Mouse (Mus musculus) left cerebral cortex, postnatal 10 days (tissue): ENCODE measurements at regions not wholly inside any gene's neighbourhood (a gene's known extent, or its start where the extent isn't known, plus 50 kb on each side); places are given as distances from the start of the nearest gene placed in this dataset.

Experiments
- DNase-seq, 2 experiments: peaks; one replicate each; pipeline ENCODE4 v3.0.0; 2021 to 2022; ENCODE audit warnings: low spot score in 2 of 2, mixed read lengths in 1 of 2; ENCODE audit errors: extremely low spot score in 1 of 2
- intact Hi-C: fragments of 180-260 bp; cut with DNase I; formaldehyde crosslinking; loops from one replicate; pipeline ENCODE4 v1.15.1; 2025

- intact Hi-C loops: loop anchor here (5.0 kb wide), 1 partner anchor 456 kb away; no protein-coding TSS in a partner anchor
These were observed 275.7 kb upstream of the Pfn2 start for GRCm38 (mm10) chr3:58123396-58124077.

DNA sequence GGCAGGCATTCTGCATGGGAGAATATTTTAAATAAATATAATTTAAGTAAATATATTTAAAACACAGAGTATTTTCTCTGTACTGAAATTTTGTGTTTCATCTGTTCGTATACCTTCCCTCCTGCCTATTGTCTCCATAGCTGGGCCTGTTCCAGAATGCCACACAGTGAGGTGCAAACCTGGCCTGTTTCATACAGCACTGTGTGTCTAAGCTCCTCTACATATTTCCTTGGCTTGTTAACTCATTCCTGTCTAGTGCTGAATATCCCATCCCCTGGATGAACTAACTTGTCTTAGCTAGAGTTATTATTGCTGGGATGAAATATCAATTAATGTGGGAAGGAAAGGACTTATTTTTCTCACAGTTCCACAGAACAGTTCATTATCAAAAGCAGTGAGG is 277.0 kb upstream of the Pfn2 start:
- intact Hi-C loops: loop anchor here (5.0 kb wide), 1 partner anchor 458 kb away; no protein-coding TSS in a partner anchor
- no peak for DNase-seq

More at GRCm38 (mm10) chr3:58123396-58124077, 275.7 kb upstream of the Pfn2 start:
- no peak for DNase-seq

- no peak for DNase-seq
- intact Hi-C loops: no loop called here
These were observed 279.1 kb upstream of the Pfn2 start for GRCm38 (mm10) chr3:58126996-58127395.

DNA sequence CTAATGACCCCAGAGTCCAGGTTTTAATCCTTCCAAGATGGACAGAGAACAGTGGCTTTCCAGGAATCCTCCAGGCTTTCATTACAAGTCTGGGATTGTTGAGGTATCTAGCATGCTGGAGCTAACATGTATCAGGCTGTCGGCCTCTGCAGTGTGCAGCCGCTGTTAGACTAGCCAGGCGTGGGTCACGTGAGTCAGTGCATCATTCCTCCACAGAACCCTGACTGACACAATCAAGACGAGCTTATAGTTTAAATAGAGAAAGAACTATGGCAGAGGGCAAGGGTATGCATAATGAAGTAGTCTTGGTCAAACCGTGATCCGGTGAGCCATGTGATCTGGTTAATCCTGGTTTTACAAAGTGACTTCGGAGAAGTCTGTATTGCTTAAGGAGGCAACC is 280.2 kb upstream of the Pfn2 start:
- intact Hi-C loops: no loop called here
- DNase-seq: no peak

- DNase-seq: no peak
- intact Hi-C loops: no loop called here
These were observed 281.6 kb upstream of the Pfn2 start for GRCm38 (mm10) chr3:58129358-58129903.

GRCm38 (mm10) chr3:58135607-58136365 is 278.7 kb upstream of the Tsc22d2 start:
- DNase-seq: no peak
- intact Hi-C loops: no loop called here

GRCm38 (mm10) chr3:58138726-58139585 is 275.6 kb upstream of the Tsc22d2 start:
- intact Hi-C loops: no loop called here
- peak in 1 of 2 experiments; percentile 59 for DNase-seq

- intact Hi-C loops: no loop called here
- DNase-seq: no peak
These were observed 268.4 kb upstream of the Tsc22d2 start for GRCm38 (mm10) chr3:58146108-58146507.

- intact Hi-C loops: no loop called here
- DNase-seq: no peak
These were observed 267.8 kb upstream of the Tsc22d2 start for GRCm38 (mm10) chr3:58146762-58147161.

DNA sequence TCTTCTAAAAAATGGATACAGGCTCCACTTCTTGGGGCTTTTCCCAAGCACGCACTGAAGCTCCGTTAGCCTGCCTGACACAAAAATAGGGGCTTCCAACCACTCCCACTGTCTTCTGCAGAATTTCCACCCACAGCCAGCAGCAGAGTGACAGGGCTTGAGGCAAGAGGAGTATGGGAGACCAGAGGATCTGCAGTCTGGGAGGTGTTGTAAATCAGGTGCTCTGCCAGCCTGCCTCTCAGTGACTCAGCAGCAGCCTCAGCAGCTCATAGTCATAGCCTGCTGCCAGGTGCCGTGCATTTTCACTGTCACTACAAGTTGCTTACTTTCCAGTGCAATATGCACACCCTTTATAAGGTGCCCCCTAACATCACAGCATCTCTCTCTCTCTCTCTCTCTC is 261.4 kb upstream of the Tsc22d2 start:
- intact Hi-C loops: no loop called here
- DNase-seq: no peak

DNA sequence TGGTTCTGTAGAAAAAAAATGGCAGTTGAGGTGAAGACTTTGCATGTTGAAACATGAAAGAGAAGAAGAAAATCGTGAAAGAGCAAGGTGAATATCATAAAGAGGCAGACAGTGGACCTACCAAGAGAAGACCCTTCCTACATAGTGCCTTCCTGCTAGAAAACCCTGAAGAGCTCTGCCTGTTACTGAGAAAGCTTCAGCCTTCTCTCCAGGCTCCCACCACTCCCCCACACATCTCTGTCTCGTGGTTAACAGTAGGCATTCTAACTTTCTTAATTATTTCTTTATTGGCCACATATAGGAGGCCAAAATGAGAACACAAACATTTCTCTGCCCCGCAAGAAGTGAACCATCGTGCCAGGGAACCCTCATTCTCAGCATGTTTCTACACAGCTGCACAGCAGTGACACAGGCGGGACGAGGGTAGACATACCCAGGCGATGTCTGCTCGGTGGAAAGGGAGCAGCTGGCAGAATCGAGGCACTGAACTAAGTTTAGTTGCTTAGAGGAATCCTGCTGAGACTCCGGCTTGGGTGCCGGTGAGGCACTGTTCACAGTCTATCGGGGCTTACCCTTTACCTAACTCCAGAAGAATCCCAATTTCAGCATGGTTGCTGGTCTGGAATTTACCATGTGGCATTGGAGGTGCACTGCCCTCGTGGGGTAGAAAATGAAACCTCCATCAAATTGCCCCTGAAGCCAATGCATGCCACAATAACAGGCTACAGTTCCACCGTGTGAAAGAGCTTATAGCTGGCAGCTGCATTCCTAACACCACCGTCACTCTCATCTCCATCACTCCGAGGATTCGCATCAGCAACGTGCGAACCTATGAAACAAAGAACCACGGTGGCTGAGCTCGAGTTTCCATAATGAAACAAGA is 260.4 kb upstream of the Tsc22d2 start:
- no peak for DNase-seq
- intact Hi-C loops: no loop called here

GRCm38 (mm10) chr3:58159384-58159783 is 255.1 kb upstream of the Tsc22d2 start:
- intact Hi-C loops: loop anchor here (5.0 kb wide), 1 partner anchor 497 kb away; no protein-coding TSS in a partner anchor
- DNase-seq: peak in 1 of 2 experiments; percentile 29

GRCm38 (mm10) chr3:58162238-58162637 is 252.3 kb upstream of the Tsc22d2 start:
- intact Hi-C loops: loop anchor here (2.0 kb wide), 2 partner anchors 253 to 329 kb away; partner anchors contain the start of gene Tsc22d2
- peak in 1 of 2 experiments; percentile 79 for DNase-seq

- intact Hi-C loops: loop anchor here (2.0 kb wide), 2 partner anchors 251 to 327 kb away; partner anchors contain the start of gene Tsc22d2
- peak; percentile 67 to 79 for DNase-seq
These were observed 250.7 kb upstream of the Tsc22d2 start for GRCm38 (mm10) chr3:58163806-58164205.

DNA sequence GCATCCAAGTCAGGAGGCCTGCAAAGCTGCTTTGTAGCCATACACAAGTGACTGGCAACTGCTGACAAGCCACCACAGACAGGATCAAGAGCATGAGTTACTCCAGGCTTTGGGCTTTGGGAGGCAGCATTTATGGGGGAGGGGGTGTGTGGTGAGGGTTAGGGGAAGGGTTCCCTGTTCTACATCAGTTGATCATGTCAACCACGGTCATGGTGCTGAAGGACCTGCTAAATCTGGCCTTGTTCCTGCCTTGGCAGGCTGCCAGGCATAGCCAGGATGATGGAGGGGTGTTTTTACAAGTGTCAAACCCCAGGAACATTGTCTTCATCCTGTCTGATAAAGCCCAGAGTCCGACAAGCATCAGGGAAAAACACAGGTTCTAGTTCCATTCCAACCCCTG is 247.9 kb upstream of the Tsc22d2 start:
- intact Hi-C loops: no loop called here
- no peak for DNase-seq

- intact Hi-C loops: no loop called here
- DNase-seq: no peak
These were observed 247.4 kb upstream of the Tsc22d2 start for GRCm38 (mm10) chr3:58167121-58167520.

DNA sequence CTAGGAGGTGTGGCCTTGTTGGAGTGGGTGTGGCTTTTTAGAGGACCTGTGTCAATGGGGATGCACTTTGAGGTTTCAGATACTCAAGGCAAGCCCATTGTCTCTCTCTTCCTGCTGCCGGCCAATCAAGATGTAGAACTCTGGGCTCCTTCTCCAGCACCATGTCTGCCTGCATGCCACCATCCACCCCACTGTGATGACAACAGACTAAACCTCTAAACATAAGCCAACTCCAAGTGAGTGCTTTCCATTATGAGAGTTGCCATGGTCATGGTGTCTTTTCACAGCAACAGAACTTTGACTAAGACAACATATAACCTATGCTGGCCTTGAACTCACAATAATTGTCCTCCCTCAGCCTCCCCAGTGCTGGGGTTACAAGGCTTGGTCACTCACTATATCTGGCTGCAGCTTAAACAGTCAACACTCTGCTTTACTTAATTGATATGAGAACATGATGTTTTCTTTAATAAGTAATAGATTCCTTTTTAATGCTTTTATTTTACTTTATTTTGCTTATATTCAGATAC is 246.7 kb upstream of the Tsc22d2 start:
- no peak for DNase-seq
- intact Hi-C loops: no loop called here
